Mouse (Mus musculus) heart, postnatal 0 days (tissue): ENCODE results near the gene Lonp2.

Experiments
- CTCF ChIP-seq: IDR thresholded peaks from 2 replicates; pipeline ENCODE4 v1.5.1; 2016; ENCODE audit warnings: antibody characterized with exemption, control low read depth, low read depth
- EP300 ChIP-seq: IDR thresholded peaks from 2 replicates; pipeline ENCODE4 v1.6.1; 2016; ENCODE audit warnings: antibody characterized with exemption, low read depth

DNA sequence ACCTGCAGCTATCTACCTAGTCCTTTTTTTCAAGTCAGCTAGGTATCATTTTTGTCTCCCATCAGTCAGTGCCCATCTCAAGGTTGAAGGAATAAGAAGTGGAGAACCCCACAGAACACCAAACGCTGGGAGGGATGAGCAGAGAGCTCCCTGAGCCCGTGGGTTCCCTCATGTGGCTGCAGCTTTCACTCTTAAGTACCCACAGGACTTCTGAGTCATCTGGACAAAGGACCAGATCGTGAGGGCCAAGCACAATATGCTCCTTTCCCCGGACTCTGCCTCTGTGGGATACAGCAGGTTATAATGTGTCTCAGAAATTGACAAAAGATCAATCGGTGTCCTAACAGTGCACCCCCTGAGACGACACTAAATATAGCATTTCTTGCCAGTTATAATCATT, 103.1 kb downstream of the Lonp2 start:
- no peak for TF ChIP-seq EP300
- TF ChIP-seq CTCF: no peak
